29 mouse cellular contexts compared by ENCODE assay signal in the genomic region with DNA sequence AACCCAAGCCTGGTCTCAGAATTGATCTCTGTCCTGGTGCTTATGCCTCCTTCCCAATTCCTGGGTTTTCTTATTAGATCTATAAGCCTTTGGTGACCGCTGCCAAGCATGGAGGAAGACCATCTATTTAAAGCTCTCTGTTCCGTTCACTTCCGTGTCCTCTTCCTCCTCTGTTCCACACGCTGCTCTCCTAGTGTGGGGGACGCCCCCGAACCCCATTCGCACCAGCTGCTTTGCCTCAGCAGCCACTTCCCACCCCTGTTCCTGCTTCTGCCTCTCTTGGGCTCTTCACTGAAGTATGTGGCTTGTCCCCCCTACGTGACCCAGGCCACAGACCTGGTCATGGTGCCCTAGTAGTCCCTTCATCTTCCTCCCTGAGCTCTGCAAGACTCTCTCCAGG. TPM values are rescaled to one million over a fixed set of nuclear protein-coding genes. Genes with fewer than 3 reads are reported as not detected.
DNase-seq lines count a peak whose midpoint lies in the region; ATAC-seq and TF ChIP-seq lines count a peak whose summit lies in the region.
"Had no signal": no experiment of that assay in that cellular context is flagged by ENCODE, and none has a peak within 500 bp of the region (broad histone marks: within the 10 kb centered on the region; RNA-seq: fewer than 3 reads in every experiment).

No protein-coding gene starts in this region.

- no peak overlapping the region for H3K4me2 ChIP-seq in stomach, embryonic 15.5 days
- H3K4me2 ChIP-seq in stomach, postnatal 0 days (replicated peaks; ENCODE audit: low read depth), result no peak overlapping the region
- H3K4me2 ChIP-seq in intestine, embryonic 16.5 days (ENCODE audit: low read depth, low read length), result no peak overlapping the region
- H3K4me2 ChIP-seq: forebrain, embryonic 13.5 days; heart, embryonic 11.5 days; hindbrain, embryonic 13.5 days; limb, embryonic 12.5 days; midbrain, embryonic 13.5 days; neural tube, embryonic 13.5 days had no signal

- no peak overlapping the region for H3K4me3 ChIP-seq in stomach, embryonic 15.5 days (replicated peaks)
- H3K4me3 ChIP-seq in stomach, postnatal 0 days (ENCODE audit: low read depth, low read length), result no peak overlapping the region
- H3K4me3 ChIP-seq in intestine, embryonic 16.5 days (ENCODE audit: low read length), result no peak overlapping the region
- H3K4me3 ChIP-seq: forebrain, embryonic 13.5 days; gastrocnemius, adult 2 months; hindbrain, embryonic 13.5 days; limb, embryonic 12.5 days; midbrain, embryonic 13.5 days; neural tube, embryonic 13.5 days had no signal

- H3K27me3 ChIP-seq in stomach, embryonic 15.5 days (replicated peaks), result no peaks in the 10 kb centered on the region
- no peaks in the 10 kb centered on the region for H3K27me3 ChIP-seq in stomach, postnatal 0 days (ENCODE audit: control insufficient read depth, insufficient read depth, low read length)
- no peaks in the 10 kb centered on the region for H3K27me3 ChIP-seq in intestine, embryonic 16.5 days (replicated peaks; ENCODE audit: control insufficient read depth, insufficient read depth, low read length)
- H3K27me3 ChIP-seq: forebrain, embryonic 13.5 days; limb, embryonic 12.5 days; neural tube, embryonic 13.5 days had no signal

- TF ChIP-seq CTCF in stomach, postnatal 0 days (IDR thresholded peaks at IDR 0.05; ENCODE audit: low read depth), result no peak

- TF ChIP-seq EP300 in stomach, postnatal 0 days (optimal IDR thresholded peaks at IDR 0.05), result no peak

- peaks cover 28% of the 10 kb centered on the region for H3K4me1 ChIP-seq in stomach, embryonic 15.5 days
- no peaks in the 10 kb centered on the region for H3K4me1 ChIP-seq in stomach, postnatal 0 days (replicated peaks; ENCODE audit: control insufficient read depth, insufficient read depth)
- H3K4me1 ChIP-seq in intestine, embryonic 16.5 days (ENCODE audit: control insufficient read depth, insufficient read depth, low read length), result peaks cover 44% of the 10 kb centered on the region
- H3K4me1 ChIP-seq: limb, embryonic 12.5 days had no signal

- H3K9me3 ChIP-seq in stomach, embryonic 15.5 days, result no peaks in the 10 kb centered on the region
- H3K9me3 ChIP-seq in stomach, postnatal 0 days (ENCODE audit: control insufficient read depth, low read length), result no peaks in the 10 kb centered on the region
- H3K9me3 ChIP-seq in intestine, embryonic 16.5 days (ENCODE audit: control insufficient read depth, low read length), result no peaks in the 10 kb centered on the region
- H3K9me3 ChIP-seq: forebrain, embryonic 13.5 days; hindbrain, embryonic 13.5 days; limb, embryonic 12.5 days; midbrain, embryonic 13.5 days; neural tube, embryonic 13.5 days had no signal

- peak overlapping the region; percentile 26; the same call in 1 of the 2 replicates for H3K27ac ChIP-seq in stomach, embryonic 15.5 days
- no peak overlapping the region for H3K27ac ChIP-seq in stomach, postnatal 0 days (replicated peaks)
- H3K27ac ChIP-seq in intestine, embryonic 16.5 days (ENCODE audit: low read length), result peak overlapping the region; percentile 88
- H3K27ac ChIP-seq: forebrain, embryonic 13.5 days; hindbrain, embryonic 13.5 days; limb, embryonic 12.5 days; macrophage; midbrain, embryonic 13.5 days; neural tube, embryonic 13.5 days had no signal

- no peak overlapping the region for H3K9ac ChIP-seq in stomach, embryonic 15.5 days
- H3K9ac ChIP-seq in stomach, postnatal 0 days (ENCODE audit: low read length), result no peak overlapping the region
- peak overlapping the region; percentile 2 for H3K9ac ChIP-seq in intestine, embryonic 16.5 days (ENCODE audit: low read depth, low read length)
- H3K9ac ChIP-seq: forebrain, embryonic 13.5 days; hindbrain, embryonic 13.5 days; limb, embryonic 12.5 days; midbrain, embryonic 13.5 days; neural tube, embryonic 13.5 days had no signal

- DNase-seq in layer of hippocampus, adult 9-11 months, result peak; percentile 55
- no peak for DNase-seq in layer of hippocampus, postnatal 25 days (ENCODE audit: extremely low spot score in 1 of 2, low spot score in 1 of 2)
- DNase-seq in stomach, postnatal 0 days (ENCODE audit: low spot score), result no peak
- DNase-seq in cerebellum, adult 11-12 months, result no peak
- no peak for DNase-seq in urinary bladder, postnatal 10 days (ENCODE audit: low spot score)
- DNase-seq: adrenal gland, adult 2 months; adrenal gland, postnatal 36 days; cerebellum, adult 9-10 months; cerebellum, postnatal 36 days; gastrocnemius, adult 2 months; gastrocnemius, postnatal 36 days; heart, adult 18-20 months; heart, postnatal 36 days; kidney, postnatal 14 days; layer of hippocampus, postnatal 36 days; thymus, postnatal 14 days had no signal

- no peak for ATAC-seq in stomach, embryonic 15.5 days (ENCODE audit: insufficient read depth, low FRiP score, low read depth)
- no peak for ATAC-seq in stomach, postnatal 0 days (ENCODE audit: low FRiP score, low TSS enrichment)
- no peak for ATAC-seq in intestine, embryonic 16.5 days
- ATAC-seq: activated CD4-positive, CD25-positive, alpha-beta regulatory T cell, adult 4 months; CD4-positive, CD25-positive, alpha-beta regulatory T cell, adult 4 months; forebrain, embryonic 13.5 days; lung, postnatal 0 days; midbrain, embryonic 13.5 days had no signal

- 85% methylated on average over 8 of the region's 8 CpGs for WGBS in stomach, embryonic 15.5 days
- WGBS in stomach, postnatal 0 days, result 85% methylated on average over 8 of the region's 8 CpGs
- WGBS in intestine, embryonic 16.5 days, result 87% methylated on average over 8 of the region's 8 CpGs

- H3K36me3 ChIP-seq in stomach, embryonic 15.5 days, result no peaks in the 10 kb centered on the region
- H3K36me3 ChIP-seq in stomach, postnatal 0 days (ENCODE audit: control insufficient read depth, insufficient read depth, low read length), result no peaks in the 10 kb centered on the region
- no peaks in the 10 kb centered on the region for H3K36me3 ChIP-seq in intestine, embryonic 16.5 days (ENCODE audit: control insufficient read depth, insufficient read depth, low read length)
- H3K36me3 ChIP-seq: limb, embryonic 12.5 days had no signal

RNA-seq across cellular contexts. Expression of a gene that starts 37.6 kb away (rescaled TPM):
- 1 to 10 TPM; 5.5 to 8.0 TPM for total RNA-seq in layer of hippocampus, postnatal 25 days (2021)
- 12.7 and 14.9 TPM in 2 replicates for polyA plus RNA-seq in stomach, embryonic 15.5 days (2015; fragmentation: Nextera tagmentation; extraction: Ambion mirVana)
- 14.7 and 16.6 TPM in 2 replicates for polyA plus RNA-seq in stomach, postnatal 0 days (2015; fragmentation: Nextera tagmentation; extraction: Ambion mirVana)
- polyA plus RNA-seq in intestine, embryonic 16.5 days (2015; fragmentation: Nextera tagmentation; extraction: Ambion mirVana), result 21.1 and 21.5 TPM in 2 replicates

RNA-seq across cellular contexts. Expression of a gene that starts 47.0 kb away (rescaled TPM):
- total RNA-seq in layer of hippocampus, postnatal 25 days (2021), result 10 to 100 TPM; 13.8 to 14.2 TPM
- polyA plus RNA-seq in stomach, embryonic 15.5 days (2015; fragmentation: Nextera tagmentation; extraction: Ambion mirVana), result 1.6 and 2.1 TPM in 2 replicates
- 0.87 and 0.99 TPM in 2 replicates for polyA plus RNA-seq in stomach, postnatal 0 days (2015; fragmentation: Nextera tagmentation; extraction: Ambion mirVana)
- 0.88 and 0.94 TPM in 2 replicates for polyA plus RNA-seq in intestine, embryonic 16.5 days (2015; fragmentation: Nextera tagmentation; extraction: Ambion mirVana)
- total RNA-seq: liver, adult 2 months had no signal
- polyA plus RNA-seq: liver, adult 2 months had no signal
